Mouse (Mus musculus) midbrain, embryonic 10.5 days (tissue): ENCODE measurements around the gene E330034G19Rik. TPM values are rescaled to one million over a fixed set of nuclear protein-coding genes. Genes with fewer than 3 reads are reported as not detected.

ENCODE experiments used
- polyA plus RNA-seq: library from polyadenylated mRNA; unstranded; fragments of >200 nt; fragmentation: Nextera tagmentation; extraction: Ambion mirVana; gene quantifications from 2 replicates; pipeline ENCODE4 v1.2.1, GENCODE M21; 2016

E330034G19Rik gene
- polyA plus RNA-seq, 1 experiment from 2014 or later = not detected

Other genes with a start within 250 kb of the E330034G19Rik start
- 11.3 and 11.7 TPM in 2 replicates for gene Dlg5, start 47.3 kb upstream of the E330034G19Rik start, polyA plus RNA-seq
- 18.3 and 21.0 TPM in 2 replicates for gene Polr3a, start 193.8 kb downstream of the E330034G19Rik start, polyA plus RNA-seq
- gene Rps24, start 193.9 kb downstream of the E330034G19Rik start, polyA plus RNA-seq = 915 and 1,078 TPM in 2 replicates